Mouse (Mus musculus): ENCODE data around the gene Arpc4. TPM values are rescaled to one million over a fixed set of nuclear protein-coding genes. Genes with fewer than 3 reads are reported as not detected.

Gene Arpc4
- polyA plus RNA-seq, 1 experiment from 2014 or later = 264 TPM

DNA sequence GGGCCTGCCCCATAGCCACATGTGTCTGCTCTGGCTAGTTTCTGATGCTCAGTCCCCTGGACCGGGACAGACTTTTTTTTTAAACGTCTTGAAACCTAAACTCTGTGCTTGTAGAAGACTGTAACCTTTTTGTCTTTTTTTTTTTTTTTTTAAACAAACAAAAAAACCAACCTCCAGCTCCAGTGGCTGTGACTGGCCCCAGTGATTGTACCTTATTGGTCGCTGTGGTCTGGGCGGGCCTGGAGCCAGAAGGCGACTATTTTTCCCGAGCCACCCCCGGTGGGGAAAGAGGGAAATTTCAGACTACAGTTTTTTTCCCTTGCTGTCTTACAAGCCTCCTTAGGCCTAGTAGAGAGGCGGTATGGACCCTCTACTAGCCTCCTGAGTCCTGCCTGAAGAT lies 11.0 kb downstream of the Arpc4 start, which contains the start of gene Ttll3:
Gene Ttll3 (plus strand): TSS at position 301 of the 400 bp plus-strand sequence.
- H3K27ac ChIP-seq (replicated peaks) = no peak within 1 kb of the TSS
- H3K4me3 ChIP-seq = no peak within 1 kb of the TSS
- no peak within 1 kb of the TSS for H3K9ac ChIP-seq
- no peak for ATAC-seq (ENCODE audit: extremely low read depth, insufficient number of reproducible peaks, low FRiP score, low TSS enrichment)
- no peaks in the 10 kb centered on the region for H3K9me3 ChIP-seq
- H3K4me2 ChIP-seq = no peak within 1 kb of the TSS
- H3K36me3 ChIP-seq = peaks cover 72% of the 10 kb centered on the region
- 72% methylated on average over 8 of the region's 8 CpGs for WGBS
- peaks cover 30% of the 10 kb centered on the region for H3K4me1 ChIP-seq
- H3K27me3 ChIP-seq (replicated peaks) = no peaks in the 10 kb centered on the region

GRCm38 (mm10) chr6:113390715-113391114 lies 12.8 kb downstream of the Arpc4 start:
- no peaks in the 10 kb centered on the region; the same call in 1 of the 2 replicates for H3K9me3 ChIP-seq
- no peaks in the 10 kb centered on the region for H3K27me3 ChIP-seq (replicated peaks)
- H3K9ac ChIP-seq = no peak overlapping the region
- H3K27ac ChIP-seq (replicated peaks) = no peak overlapping the region
- H3K4me2 ChIP-seq = no peak overlapping the region
- 89% methylated on average over 3 of the region's 3 CpGs for WGBS
- peaks cover 30% of the 10 kb centered on the region for H3K4me1 ChIP-seq
- peaks cover 65% of the 10 kb centered on the region for H3K36me3 ChIP-seq
- ATAC-seq (ENCODE audit: extremely low read depth, insufficient number of reproducible peaks, low FRiP score, low TSS enrichment) = no peak
- H3K4me3 ChIP-seq = no peak overlapping the region

DNA sequence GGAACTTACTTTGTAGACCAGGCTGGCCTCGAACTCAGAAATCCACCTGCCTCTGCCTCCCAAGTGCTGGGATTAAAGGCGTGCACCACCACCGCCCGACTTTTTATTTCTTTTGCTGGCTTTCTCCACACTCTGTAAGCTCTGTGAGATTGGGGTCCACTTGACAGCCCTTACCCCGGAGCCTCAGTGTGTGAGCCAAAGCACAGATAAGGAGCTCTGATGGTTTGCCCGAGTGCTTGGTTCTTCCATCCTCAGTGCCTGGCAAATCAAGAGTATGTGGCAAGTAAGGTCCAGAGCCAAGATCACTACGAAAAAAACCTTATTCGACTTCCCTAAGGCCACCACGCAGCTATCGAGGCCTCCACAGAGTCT lies 14.1 kb downstream of the Arpc4 start:
- H3K36me3 ChIP-seq = peaks cover 52% of the 10 kb centered on the region

DNA sequence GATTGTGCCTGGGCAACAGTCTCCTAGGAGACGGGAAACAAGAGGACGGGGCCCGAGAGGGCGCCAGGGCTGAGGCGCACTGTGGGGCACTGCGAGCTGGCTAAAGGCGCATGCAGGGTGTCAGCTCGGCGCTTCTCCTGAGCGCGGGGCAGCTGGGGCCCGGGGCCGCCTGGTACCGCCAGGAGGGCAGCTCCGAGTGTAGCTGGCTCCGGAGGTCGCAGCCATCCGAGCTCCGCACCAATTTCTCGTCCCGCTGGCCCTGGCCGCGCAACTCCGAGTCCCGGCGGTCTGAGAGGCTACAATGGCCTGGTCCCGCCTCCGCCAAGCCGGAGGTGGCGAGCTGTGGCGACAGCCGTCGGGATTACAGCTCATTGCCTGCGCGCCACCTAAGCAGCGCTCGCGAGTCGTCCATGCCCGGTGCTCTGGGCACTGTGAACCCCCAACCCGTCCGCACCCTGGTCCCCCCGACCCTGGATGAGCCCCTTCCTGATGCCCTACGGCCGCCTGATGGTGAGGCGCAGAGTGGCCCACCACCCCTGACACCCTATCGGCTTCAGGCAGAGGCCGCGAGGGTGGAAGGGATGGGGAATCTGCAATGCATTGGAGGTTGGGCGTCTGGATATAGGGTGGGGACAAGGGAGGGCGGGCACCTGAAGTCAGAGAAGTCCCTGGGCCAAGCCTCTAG lies 14.6 kb downstream of the Arpc4 start:
- H3K4me3 ChIP-seq = peak overlapping the region; percentile 62
- H3K4me1 ChIP-seq = peaks cover 30% of the 10 kb centered on the region
- H3K9ac ChIP-seq = peak overlapping the region; percentile 81
- peak overlapping the region; percentile 32; the same call in 1 of the 2 replicates for H3K27ac ChIP-seq (replicated peaks)
- H3K27me3 ChIP-seq (replicated peaks) = no peaks in the 10 kb centered on the region
- H3K9me3 ChIP-seq = no peaks in the 10 kb centered on the region; the same call in 1 of the 2 replicates
- H3K36me3 ChIP-seq = peaks cover 46% of the 10 kb centered on the region
- H3K4me2 ChIP-seq = peak overlapping the region; percentile 94
- WGBS = 1% methylated on average over 41 of the region's 51 CpGs
- peak; percentile 56; the same call in 1 of the 2 replicates for ATAC-seq (ENCODE audit: extremely low read depth, insufficient number of reproducible peaks, low FRiP score, low TSS enrichment)

More for the DNA sequence above, 14.1 kb downstream of the Arpc4 start:
- 17% methylated on average over 10 of the region's 10 CpGs for WGBS
- H3K4me1 ChIP-seq = peaks cover 30% of the 10 kb centered on the region
- H3K4me3 ChIP-seq = peak overlapping the region; percentile 62
- no peak for ATAC-seq (ENCODE audit: extremely low read depth, insufficient number of reproducible peaks, low FRiP score, low TSS enrichment)
- no peaks in the 10 kb centered on the region; the same call in 1 of the 2 replicates for H3K9me3 ChIP-seq
- H3K27me3 ChIP-seq (replicated peaks) = no peaks in the 10 kb centered on the region
- H3K9ac ChIP-seq = peak overlapping the region; percentile 81
- peak overlapping the region; percentile 94 for H3K4me2 ChIP-seq
- H3K27ac ChIP-seq (replicated peaks) = peak overlapping the region; percentile 32; the same call in 1 of the 2 replicates

DNA sequence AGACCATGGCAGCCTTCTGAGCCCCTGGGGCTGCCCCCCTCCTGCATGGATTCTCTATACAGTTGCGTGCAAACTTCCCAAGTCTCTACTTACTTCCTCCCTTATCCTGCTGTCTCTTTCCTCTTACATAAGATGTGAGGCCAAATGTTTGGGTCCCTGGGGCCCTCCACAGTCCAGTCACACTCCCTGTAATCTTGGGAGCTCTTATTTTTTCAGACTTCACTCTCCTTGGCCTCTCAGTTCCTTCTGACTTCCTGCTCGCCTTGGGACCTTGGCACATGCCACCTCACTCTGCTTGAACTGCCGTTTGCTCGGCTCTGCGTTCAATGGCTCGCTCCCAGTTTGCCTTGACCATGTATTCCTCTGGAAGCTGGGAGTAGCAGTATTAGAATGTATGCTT lies 16.0 kb downstream of the Arpc4 start:
- H3K27ac ChIP-seq (replicated peaks) = no peak overlapping the region
- H3K36me3 ChIP-seq = peaks cover 32% of the 10 kb centered on the region
- no peak for ATAC-seq (ENCODE audit: extremely low read depth, insufficient number of reproducible peaks, low FRiP score, low TSS enrichment)
- no peak overlapping the region for H3K4me3 ChIP-seq
- no peaks in the 10 kb centered on the region; the same call in 1 of the 2 replicates for H3K9me3 ChIP-seq
- 76% methylated on average over 6 of the region's 6 CpGs for WGBS
- peaks cover 30% of the 10 kb centered on the region for H3K4me1 ChIP-seq
- H3K27me3 ChIP-seq (replicated peaks) = no peaks in the 10 kb centered on the region
- no peak overlapping the region for H3K4me2 ChIP-seq
- H3K9ac ChIP-seq = no peak overlapping the region

DNA sequence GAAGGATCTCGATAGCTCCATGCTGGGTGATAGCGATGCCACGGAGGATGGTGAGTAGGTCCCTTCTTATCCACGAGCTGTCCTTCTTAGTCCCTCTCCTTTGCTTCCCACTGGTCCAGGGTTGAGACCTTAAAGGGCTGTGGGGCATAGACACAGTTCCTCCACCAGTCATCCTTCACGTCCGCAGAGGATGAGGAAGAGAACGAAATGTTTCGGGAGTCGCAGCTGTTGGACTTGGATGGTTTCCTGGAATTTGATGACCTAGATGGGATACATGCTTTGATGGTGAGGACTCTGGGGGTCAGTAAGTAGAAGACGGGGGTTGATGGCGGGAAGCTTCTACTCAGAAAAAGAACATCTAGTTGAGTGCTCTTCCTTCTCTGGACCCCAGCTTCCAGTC lies 16.9 kb downstream of the Arpc4 start:
- H3K27me3 ChIP-seq (replicated peaks) = no peaks in the 10 kb centered on the region
- H3K4me3 ChIP-seq = no peak overlapping the region
- no peak for ATAC-seq (ENCODE audit: extremely low read depth, insufficient number of reproducible peaks, low FRiP score, low TSS enrichment)
- peaks cover 24% of the 10 kb centered on the region for H3K36me3 ChIP-seq
- H3K4me1 ChIP-seq = peaks cover 28% of the 10 kb centered on the region
- no peaks in the 10 kb centered on the region; the same call in 1 of the 2 replicates for H3K9me3 ChIP-seq
- H3K27ac ChIP-seq (replicated peaks) = no peak overlapping the region
- H3K4me2 ChIP-seq = no peak overlapping the region
- no peak overlapping the region for H3K9ac ChIP-seq
- WGBS = 91% methylated on average over 11 of the region's 11 CpGs

GRCm38 (mm10) chr6:113395501-113395900 lies 17.6 kb downstream of the Arpc4 start:
- Histone ChIP-seq H3K27me3 (replicated peaks) (no peaks in the 10 kb centered on the region), H3K4me1 (peaks cover 22% of the 10 kb centered on the region), H3K4me2 (no peak overlapping the region), H3K9ac (no peak overlapping the region), H3K36me3 (peaks cover 17% of the 10 kb centered on the region), H3K4me3 (no peak overlapping the region), H3K9me3 (no peaks in the 10 kb centered on the region; the same call in 1 of the 2 replicates), H3K27ac (replicated peaks) (no peak overlapping the region)
- WGBS = 91% methylated on average over 6 of the region's 6 CpGs
- no peak for ATAC-seq (ENCODE audit: extremely low read depth, insufficient number of reproducible peaks, low FRiP score, low TSS enrichment)

DNA sequence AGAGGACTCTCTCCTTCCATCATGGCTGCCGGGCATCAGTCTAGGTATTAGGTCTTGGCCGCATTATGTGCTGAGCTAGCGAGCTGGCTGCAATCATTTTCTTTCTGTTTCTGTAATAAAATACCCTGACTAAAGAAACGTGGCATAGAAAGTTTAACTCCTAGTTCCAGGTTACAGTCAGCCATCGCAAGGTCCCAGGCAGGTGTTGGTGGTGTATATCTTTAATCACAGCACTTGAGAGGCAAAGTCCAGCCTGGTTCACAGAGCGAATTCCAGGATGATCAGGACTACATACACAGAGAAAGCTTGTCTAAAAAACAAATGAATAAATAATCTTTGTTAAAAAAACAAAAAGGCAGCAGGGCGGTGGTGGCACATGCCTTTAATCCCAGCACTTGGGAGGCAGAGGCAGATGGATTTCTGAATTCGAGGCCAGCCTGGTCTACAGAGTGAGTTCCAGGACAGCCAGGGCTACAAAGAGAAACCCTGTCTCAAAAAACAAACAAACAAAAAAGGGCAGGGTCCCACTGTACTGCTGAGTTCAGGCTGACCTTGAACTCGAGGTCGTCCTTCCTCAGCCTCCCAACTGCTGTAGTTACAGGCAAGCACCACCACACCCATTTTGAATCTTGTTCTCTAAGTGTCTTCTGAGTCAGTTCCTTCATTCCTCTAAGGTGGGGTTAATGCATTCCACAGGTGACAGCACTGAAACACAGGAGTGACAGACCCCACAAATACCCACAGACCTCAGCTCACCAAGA lies 18.5 kb downstream of the Arpc4 start:
- Histone ChIP-seq H3K4me3 (no peak overlapping the region), H3K27ac (replicated peaks) (no peak overlapping the region), H3K36me3 (peaks cover 10% of the 10 kb centered on the region), H3K4me1 (peaks cover 20% of the 10 kb centered on the region), H3K9me3 (no peaks in the 10 kb centered on the region; the same call in 1 of the 2 replicates), H3K27me3 (replicated peaks) (no peaks in the 10 kb centered on the region), H3K9ac (no peak overlapping the region), H3K4me2 (no peak overlapping the region)
- no peak for ATAC-seq (ENCODE audit: extremely low read depth, insufficient number of reproducible peaks, low FRiP score, low TSS enrichment)
- 84% methylated on average over 10 of the region's 10 CpGs for WGBS

- Histone ChIP-seq H3K36me3 (peaks cover 10% of the 10 kb centered on the region), H3K9ac (no peak overlapping the region), H3K4me2 (no peak overlapping the region), H3K4me3 (no peak overlapping the region), H3K27me3 (replicated peaks) (no peaks in the 10 kb centered on the region), H3K27ac (replicated peaks) (no peak overlapping the region), H3K9me3 (no peaks in the 10 kb centered on the region), H3K4me1 (no peaks in the 10 kb centered on the region)
- no peak for ATAC-seq (ENCODE audit: extremely low read depth, insufficient number of reproducible peaks, low FRiP score, low TSS enrichment)
- 84% methylated on average over 13 of the region's 13 CpGs for WGBS
These were observed 24.2 kb downstream of the Arpc4 start for GRCm38 (mm10) chr6:113402094-113402493.

DNA sequence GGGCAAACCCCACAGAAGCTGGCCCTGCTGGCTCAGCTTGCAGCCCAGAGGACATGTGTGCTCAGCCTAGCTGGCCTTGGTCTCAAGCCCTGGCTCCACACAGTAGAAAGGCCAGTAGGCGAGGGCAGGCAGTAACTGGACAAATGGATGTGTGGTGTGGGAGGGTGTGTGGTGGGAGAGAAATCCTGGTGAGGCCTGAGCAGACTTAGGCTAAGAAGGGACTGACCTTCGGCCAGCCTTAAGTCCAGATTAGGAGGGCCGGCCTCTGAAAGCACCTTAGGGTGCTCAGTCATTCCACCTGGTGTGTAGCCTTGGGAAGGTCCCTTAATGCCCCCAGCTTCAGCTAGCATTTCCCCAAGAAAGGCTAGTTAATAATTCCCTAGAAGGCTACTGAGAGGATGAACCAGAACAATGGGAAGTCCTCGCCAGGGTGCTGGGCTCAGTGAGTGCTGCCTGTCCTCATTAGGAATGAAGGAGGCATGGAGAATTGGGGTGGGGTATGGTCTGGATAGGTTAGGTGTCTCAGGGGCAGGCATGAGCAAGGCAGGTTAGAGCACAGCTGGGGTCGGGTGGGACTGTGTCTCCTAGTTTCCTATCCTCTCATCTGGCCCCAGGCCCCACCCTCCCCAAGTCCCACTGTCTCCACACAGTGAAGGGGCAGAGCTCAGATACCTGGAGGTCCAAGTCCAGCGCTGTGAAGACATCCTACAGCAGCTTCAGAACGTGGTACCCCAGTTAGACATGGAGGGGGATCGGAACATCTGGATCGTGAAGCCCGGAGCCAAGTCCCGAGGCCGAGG lies 26.9 kb downstream of the Arpc4 start:
- no peaks in the 10 kb centered on the region for H3K4me1 ChIP-seq
- peaks cover 10% of the 10 kb centered on the region for H3K36me3 ChIP-seq
- 76% methylated on average over 12 of the region's 12 CpGs for WGBS
- no peak overlapping the region for H3K4me3 ChIP-seq
- H3K9me3 ChIP-seq = no peaks in the 10 kb centered on the region
- H3K27ac ChIP-seq (replicated peaks) = no peak overlapping the region
- H3K27me3 ChIP-seq (replicated peaks) = no peaks in the 10 kb centered on the region
- H3K9ac ChIP-seq = no peak overlapping the region
- no peak for ATAC-seq (ENCODE audit: extremely low read depth, insufficient number of reproducible peaks, low FRiP score, low TSS enrichment)
- H3K4me2 ChIP-seq = no peak overlapping the region

GRCm38 (mm10) chr6:113405483-113405882 lies 27.6 kb downstream of the Arpc4 start:
- H3K9me3 ChIP-seq = no peaks in the 10 kb centered on the region
- no peak overlapping the region for H3K9ac ChIP-seq
- 70% methylated on average over 6 of the region's 6 CpGs for WGBS
- H3K4me2 ChIP-seq = no peak overlapping the region
- ATAC-seq (ENCODE audit: extremely low read depth, insufficient number of reproducible peaks, low FRiP score, low TSS enrichment) = no peak
- H3K4me1 ChIP-seq = no peaks in the 10 kb centered on the region
- H3K27ac ChIP-seq (replicated peaks) = no peak overlapping the region
- H3K4me3 ChIP-seq = no peak overlapping the region
- H3K27me3 ChIP-seq (replicated peaks) = no peaks in the 10 kb centered on the region
- peaks cover 10% of the 10 kb centered on the region for H3K36me3 ChIP-seq
